In the genomic region with DNA sequence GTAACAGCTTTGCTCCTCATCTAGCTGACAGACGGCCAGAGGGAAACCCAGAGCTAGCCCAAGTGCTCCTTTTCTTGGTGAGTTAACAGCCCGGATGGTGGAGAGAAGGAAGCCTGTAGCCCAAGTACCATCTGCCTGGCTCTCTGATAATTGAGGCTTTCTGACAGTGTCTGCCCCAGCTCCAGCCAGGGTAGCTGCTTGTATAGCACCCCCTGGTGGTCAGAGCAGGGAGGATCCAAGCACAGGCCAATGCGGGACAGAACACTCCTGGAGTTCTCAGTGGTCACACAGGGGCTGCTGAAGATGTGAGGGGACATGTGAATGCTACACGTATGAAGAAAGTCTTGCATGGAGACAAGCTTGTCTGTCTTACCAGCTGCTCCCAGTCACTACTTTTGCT, we compare ENCODE assay signal across 8 mouse cellular contexts. TPM values are rescaled to one million over a fixed set of nuclear protein-coding genes. Genes with fewer than 3 reads are reported as not detected.
DNase-seq lines count a peak whose midpoint lies in the region; ATAC-seq and TF ChIP-seq lines count a peak whose summit lies in the region.

No protein-coding gene starts in this region.

- H3K27ac ChIP-seq in kidney, embryonic 16.5 days (ENCODE audit: low read length), result no peak overlapping the region

- H3K36me3 ChIP-seq in kidney, embryonic 16.5 days (ENCODE audit: insufficient read depth, low read length), result no peaks in the 10 kb centered on the region; the same call in 1 of the 2 replicates

- DNase-seq in CD4-positive helper T cell, adult 2 months (ENCODE audit: low read depth, low spot score), result peak; percentile 64
- DNase-seq in ZHBTc4 (ENCODE audit: low read depth, low spot score), result peak; percentile 75
- peak; percentile 74 to 77 for DNase-seq in gastrocnemius, postnatal 36 days
- peak; percentile 74 for DNase-seq in lung, adult 2 months
- DNase-seq in ovary, postnatal 14 days (ENCODE audit: low spot score), result peak; percentile 76
- peak; percentile 89 for DNase-seq in thymus, postnatal 14 days

- ATAC-seq in common myeloid progenitor, adult 5-6 weeks (replicated peaks; ENCODE audit: low read depth, poor library complexity, severe bottlenecking), result peak; percentile 58
- peak; percentile 58 for ATAC-seq in kidney, embryonic 16.5 days (ENCODE audit: low FRiP score, low TSS enrichment)

- no peaks in the 10 kb centered on the region for H3K27me3 ChIP-seq in kidney, embryonic 16.5 days (ENCODE audit: insufficient read depth, low read length)

- intact Hi-C loops in gastrocnemius, postnatal 36 days (cut with DNase I), result loop anchor here (1.0 kb wide), 1 partner anchor 127 kb away; no protein-coding TSS in a partner anchor

- TF ChIP-seq POLR2A in lung, adult 2 months (IDR thresholded peaks at IDR 0.05; ENCODE audit: borderline replicate concordance, extremely low read depth, low read depth, low read length), result 0 out of 2 replicates have a peak, but pooled peaks have one; percentile 17

- H3K4me2 ChIP-seq in kidney, embryonic 16.5 days (replicated peaks; ENCODE audit: low read depth, low read length), result no peak overlapping the region

- no peak overlapping the region for H3K4me3 ChIP-seq in kidney, embryonic 16.5 days (ENCODE audit: low read length)
- no peak overlapping the region for H3K4me3 ChIP-seq in lung, adult 2 months (replicated peaks; ENCODE audit: extremely low read depth, low read depth, low read length)

- WGBS in kidney, embryonic 16.5 days, result 45% methylated on average over 4 of the region's 4 CpGs
- WGBS in lung, adult 2 months, result 43% methylated on average over 4 of the region's 4 CpGs

- no peaks in the 10 kb centered on the region for H3K4me1 ChIP-seq in kidney, embryonic 16.5 days (ENCODE audit: insufficient read depth, low read length)
- peaks cover 7% of the 10 kb centered on the region for H3K4me1 ChIP-seq in lung, adult 2 months (ENCODE audit: control insufficient read depth, insufficient read depth, low read length)

- peak; percentile 96 for TF ChIP-seq CTCF in lung, adult 2 months (IDR thresholded peaks at IDR 0.05; ENCODE audit: insufficient read depth, low read length)

- H3K9me3 ChIP-seq in kidney, embryonic 16.5 days (ENCODE audit: low read length), result peaks cover 6% of the 10 kb centered on the region; the same call in 1 of the 2 replicates

- no peak overlapping the region for H3K9ac ChIP-seq in kidney, embryonic 16.5 days (replicated peaks; ENCODE audit: low read length)

RNA-seq across cellular contexts. Expression of gene Col15a1, which starts 47.7 kb away (rescaled TPM):
- total RNA-seq in common myeloid progenitor, adult 5-6 weeks (2017), result not detected in 2 replicates
- total RNA-seq in gastrocnemius, postnatal 36 days (2021), result 10 to 100 TPM; 44.6 to 76.0 TPM
- polyA plus RNA-seq in kidney, embryonic 16.5 days (2015; fragmentation: Nextera tagmentation; extraction: Ambion mirVana), result 26.5 and 29.1 TPM in 2 replicates
- polyA plus RNA-seq in lung, adult 2 months (2012; rRNA removed), result 18.5 and 24.4 TPM in 2 replicates

Comparison
In these comparisons a context has a peak if more than half of its experiments do, and no peak if none do; other contexts are left out.
1. RNA of gene Col15a1, which starts 47.7 kb away (total RNA-seq): 44.6 to 76.0 TPM in gastrocnemius, postnatal 36 days; not detected in common myeloid progenitor, adult 5-6 weeks; every median in the first group is over 10 times any median in the second.
2. Peak in every context shown above with its lines, with median percentiles within 50 percentile points of each other: DNase-seq.